Mouse (Mus musculus) CD4-positive, CD25-positive, alpha-beta regulatory T cell, adult 9 weeks (primary cell): Measurements from ENCODE around the gene Col15a1. TPM values are rescaled to one million over a fixed set of nuclear protein-coding genes. Genes with fewer than 3 reads are reported as not detected.

ENCODE experiments used
- polyA plus RNA-seq: library from polyadenylated mRNA; unstranded; fragments of 100-300 nt; shearing (Covaris generic); gene quantifications from one replicate; pipeline ENCODE4 v1.2.1, GENCODE M21; 2017

Gene Col15a1
- polyA plus RNA-seq = 1.0 TPM

GRCm38 (mm10) chr4:47207969-47208420 lies at the start of gene Col15a1:
TSS of gene Col15a1 (plus strand) at chr4:47208161.

DNA sequence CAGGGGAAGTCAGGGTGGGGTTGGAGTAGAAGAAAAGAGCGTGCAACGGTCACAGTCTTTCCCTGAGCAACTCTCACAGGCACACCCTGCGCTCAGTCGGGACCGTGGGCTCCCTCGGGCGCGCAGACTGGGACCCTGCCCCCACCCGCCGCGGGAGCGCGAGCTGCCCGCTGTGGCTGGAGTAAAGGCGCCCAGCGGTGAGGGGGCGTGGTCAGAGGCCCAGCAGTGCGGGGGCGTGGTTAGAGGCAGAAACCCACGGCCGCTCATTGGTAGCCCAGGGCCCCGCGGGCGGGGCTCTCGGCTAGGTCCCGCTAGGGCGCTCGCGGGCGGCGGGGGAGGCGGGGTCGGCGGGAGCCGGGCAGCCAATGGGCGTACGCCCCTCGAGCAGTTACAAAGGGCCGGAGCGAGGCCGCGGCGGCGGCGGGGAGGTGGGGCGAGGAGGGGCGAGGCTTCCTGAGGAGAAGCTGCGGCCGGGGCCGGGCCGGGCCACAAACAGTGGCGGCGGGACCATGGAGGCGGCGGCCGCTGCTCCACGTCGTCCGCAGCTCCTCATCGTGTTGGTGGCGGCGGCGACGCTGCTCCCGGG lies 144.9 kb downstream of the Col15a1 start, which contains the start of gene Tgfbr1:
Tgfbr1 (plus strand) TSS at position 420 of the 586 bp plus-strand sequence.

Other genes with a start within 250 kb of the Col15a1 start
- gene Gabbr2, start 216.3 kb upstream of the Col15a1 start, polyA plus RNA-seq = not detected
- gene Anks6, start 150.7 kb upstream of the Col15a1 start, polyA plus RNA-seq = not detected
- 7.0 TPM for gene Galnt12, start 116.3 kb upstream of the Col15a1 start, polyA plus RNA-seq
- 49.4 TPM for gene Tgfbr1, start 145.1 kb downstream of the Col15a1 start, polyA plus RNA-seq